Mouse (Mus musculus) lung, postnatal 10 days (tissue): ENCODE measurements at regions not wholly inside any gene's neighbourhood (a gene's known extent, or its start where the extent isn't known, plus 50 kb on each side); places are given as distances from the start of the nearest gene placed in this dataset.
A peak's percentile ranks its signal among the peaks of the same experiment; 100 is the strongest.

Experiments used
- DNase-seq: peaks from one replicate; pipeline ENCODE4 v3.0.0; 2021

GRCm38 (mm10) chr16:84100444-84100843 lies 414.5 kb upstream of the A730009L09Rik start:
- DNase-seq, result no peak

- DNase-seq, result no peak
These were observed 403.3 kb upstream of the A730009L09Rik start for GRCm38 (mm10) chr16:84111610-84112009.

GRCm38 (mm10) chr16:84117556-84117955 lies 397.4 kb upstream of the A730009L09Rik start:
- DNase-seq, result no peak

- peak; percentile 9 for DNase-seq
These were observed 379.2 kb upstream of the A730009L09Rik start for GRCm38 (mm10) chr16:84135651-84136200.

GRCm38 (mm10) chr16:84151872-84152271 lies 363.0 kb upstream of the A730009L09Rik start:
- no peak for DNase-seq

GRCm38 (mm10) chr16:84172080-84172479 lies 342.8 kb upstream of the A730009L09Rik start:
- DNase-seq, result no peak
